Mouse (Mus musculus) brain, embryonic 14.5 days (tissue): ENCODE data around the gene Smtnl1. TPM values are rescaled to one million over a fixed set of nuclear protein-coding genes. Genes with fewer than 3 reads are reported as not detected.

Experiments
- DNase-seq: peaks from one replicate; pipeline ENCODE4 v3.0.0-alpha.2; 2011; ENCODE audit warnings: low read depth
- CTCF ChIP-seq: fragments of 200-500 bp; IDR thresholded peaks from 2 replicates; pipeline ENCODE4 v1.5.1; 2012; ENCODE audit warnings: inconsistent platforms, mild to moderate bottlenecking, moderate library complexity, borderline replicate concordance; ENCODE audit not compliant: insufficient read depth, insufficient read length; ENCODE audit errors: extremely low read depth
- POLR2A ChIP-seq: fragments of 200-500 bp; IDR thresholded peaks from 2 replicates; pipeline ENCODE4 v1.6.1; 2012; ENCODE audit warnings: mild to moderate bottlenecking, inconsistent platforms, borderline replicate concordance; ENCODE audit not compliant: poor library complexity, insufficient read depth, insufficient read length, severe bottlenecking; ENCODE audit errors: extremely low read depth
- polyA plus RNA-seq: library from polyadenylated mRNA; depleted of rRNA; stranded (reverse); fragments of >200 nt; gene quantifications from 2 replicates; pipeline ENCODE4 v1.2.3, GENCODE M21; 2012

Smtnl1 gene
- polyA plus RNA-seq, 1 experiment, result not detected

GRCm38 (mm10) chr2:84851130-84852040 lies 28.9 kb upstream of the Smtnl1 start:
- no peak for TF ChIP-seq POLR2A
- TF ChIP-seq CTCF, result no peak
- DNase-seq, result no peak

GRCm38 (mm10) chr2:84850407-84851129 lies 28.1 kb upstream of the Smtnl1 start:
- no peak for TF ChIP-seq CTCF
- no peak for TF ChIP-seq POLR2A
- DNase-seq, result no peak

- TF ChIP-seq POLR2A, result no peak
- TF ChIP-seq CTCF, result no peak
- no peak for DNase-seq
Observed at GRCm38 (mm10) chr2:84845226-84845625, 22.8 kb upstream of the Smtnl1 start.

- DNase-seq, result no peak
- TF ChIP-seq POLR2A (no peak), CTCF (no peak)
Observed at GRCm38 (mm10) chr2:84843654-84844053, 21.2 kb upstream of the Smtnl1 start.

GRCm38 (mm10) chr2:84841905-84842304 lies 19.5 kb upstream of the Smtnl1 start:
- DNase-seq, result no peak
- TF ChIP-seq CTCF (no peak), POLR2A (no peak)

GRCm38 (mm10) chr2:84840748-84841563 lies 18.5 kb upstream of the Smtnl1 start:
- no peak for TF ChIP-seq CTCF
- DNase-seq, result no peak

- peak; percentile 84 for DNase-seq
- no peak for TF ChIP-seq CTCF
- no peak for TF ChIP-seq POLR2A
Observed at GRCm38 (mm10) chr2:84840016-84840747, 17.7 kb upstream of the Smtnl1 start.

- TF ChIP-seq CTCF (no peak), POLR2A (no peak)
- DNase-seq, result peak; percentile 48
Observed at GRCm38 (mm10) chr2:84838993-84839980, 16.8 kb upstream of the Smtnl1 start.

- no peak for DNase-seq
- no peak for TF ChIP-seq CTCF
- TF ChIP-seq POLR2A, result no peak
Observed at GRCm38 (mm10) chr2:84838593-84838949, 16.1 kb upstream of the Smtnl1 start, which contains the start of gene Slc43a1. Gene Slc43a1, plus strand, starts transcription at chr2:84838850.

GRCm38 (mm10) chr2:84837817-84838592 lies 15.6 kb upstream of the Smtnl1 start:
- TF ChIP-seq POLR2A (no peak), CTCF (no peak)

More at GRCm38 (mm10) chr2:84837817-84838592, 15.6 kb upstream of the Smtnl1 start:
- DNase-seq, result no peak
